Mouse (Mus musculus) MEL (cell line): ENCODE results near the gene Sec24c. TPM values are rescaled to one million over a fixed set of nuclear protein-coding genes. Genes with fewer than 3 reads are reported as not detected.

Experiments
- DNase-seq: peaks from one replicate; pipeline ENCODE4 v3.0.0; 2011; ENCODE audit warnings: low read depth, low spot score
- H3K27ac ChIP-seq: 2 replicates; pipeline ENCODE4 v1.5.1; 2012; ENCODE audit warnings: low read depth, mild to moderate bottlenecking, control low read depth, low read length, moderate library complexity; ENCODE audit not compliant: control insufficient read depth
- H3K27me3 ChIP-seq, 2 experiments: fragments of 150-350 bp in 1 of 2; sonication (generic) in 1 of 2; 2 replicates each; pipeline ENCODE4 v1.6.1; 2012; ENCODE audit warnings: low read length in 2 of 2, mild to moderate bottlenecking in 2 of 2, improper control_type of control experiment in 1 of 2, moderate library complexity in 1 of 2; ENCODE audit not compliant: insufficient read depth in 2 of 2, control insufficient read depth in 1 of 2
- H3K36me3 ChIP-seq, 2 experiments: 2 replicates each; pipeline ENCODE4 v1.6.1; 2012 to 2014; ENCODE audit warnings: low read length in 2 of 2, improper control_type of control experiment in 1 of 2, inconsistent platforms in 1 of 2, mild to moderate bottlenecking in 1 of 2; ENCODE audit not compliant: insufficient read depth in 2 of 2, control insufficient read depth in 1 of 2
- H3K4me1 ChIP-seq, 2 experiments: fragments of 150-350 bp in 1 of 2; sonication (generic) in 1 of 2; 2 replicates each; pipeline ENCODE4 v1.6.1; 2012; ENCODE audit warnings: low read length in 2 of 2, improper control_type of control experiment in 1 of 2, mild to moderate bottlenecking in 1 of 2; ENCODE audit not compliant: insufficient read depth in 2 of 2, control insufficient read depth in 1 of 2
- H3K4me3 ChIP-seq, 2 experiments: fragments of 150-350 bp in 1 of 2; sonication (generic) in 1 of 2; 2 replicates each; pipeline ENCODE4 v1.5.1; 2012; ENCODE audit warnings: low read depth in 2 of 2, low read length in 2 of 2, mild to moderate bottlenecking in 2 of 2, moderate library complexity in 2 of 2, control low read depth in 1 of 2, improper control_type of control experiment in 1 of 2; ENCODE audit not compliant: control insufficient read depth in 1 of 2, insufficient read depth in 1 of 2
- H3K79me2 ChIP-seq: 2 replicates; pipeline ENCODE4 v1.6.1; 2012; ENCODE audit warnings: mild to moderate bottlenecking, low read length, moderate library complexity; ENCODE audit not compliant: control insufficient read depth, poor library complexity, insufficient read depth
- H3K9ac ChIP-seq: 2 replicates; pipeline ENCODE4 v1.6.1; 2012; ENCODE audit warnings: low read depth, mild to moderate bottlenecking, control low read depth, low read length, moderate library complexity; ENCODE audit not compliant: control insufficient read depth, poor library complexity, severe bottlenecking
- H3K9me3 ChIP-seq: fragments of 150-350 bp; sonication (generic); replicated peaks from 2 replicates; pipeline ENCODE4 v1.6.1; 2012; ENCODE audit warnings: mild to moderate bottlenecking, low read length, improper control_type of control experiment, moderate library complexity; ENCODE audit not compliant: insufficient read depth
- BHLHE40 ChIP-seq: IDR thresholded peaks from 2 replicates; pipeline ENCODE4 v1.6.1; 2012; ENCODE audit warnings: low read depth, mild to moderate bottlenecking, inconsistent platforms, low read length, improper control_type of control experiment, borderline replicate concordance
- CHD2 ChIP-seq: IDR thresholded peaks from 2 replicates; pipeline ENCODE4 v1.6.1; 2011; ENCODE audit warnings: low read length, improper control_type of control experiment
- CTCF ChIP-seq, 3 experiments: IDR thresholded peaks in 2 of 3; conservative IDR thresholded peaks in 1 of 3; 2 replicates each; pipeline ENCODE4 v1.5.1; 2011 to 2012; ENCODE audit warnings: low read length in 3 of 3, low read depth in 2 of 3, mild to moderate bottlenecking in 2 of 3, improper control_type of control experiment in 1 of 3, inconsistent platforms in 1 of 3, mixed read lengths in 1 of 3, moderate library complexity in 1 of 3; ENCODE audit not compliant: control insufficient read depth in 1 of 3, insufficient read depth in 1 of 3, poor library complexity in 1 of 3, severe bottlenecking in 1 of 3
- E2F4 ChIP-seq: IDR thresholded peaks from 2 replicates; pipeline ENCODE4 v1.6.1; 2011; ENCODE audit warnings: low read depth, low read length, improper control_type of control experiment, borderline replicate concordance
- ELF1 ChIP-seq: IDR thresholded peaks from 2 replicates; pipeline ENCODE4 v1.6.1; 2014; ENCODE audit warnings: low read depth, mild to moderate bottlenecking, inconsistent platforms, low read length, improper control_type of control experiment, moderate library complexity
- EP300 ChIP-seq, 2 experiments: IDR thresholded peaks; 2 replicates each; pipeline ENCODE4 v1.6.1; 2011; ENCODE audit warnings: improper control_type of control experiment in 2 of 2, low read length in 2 of 2, low read depth in 1 of 2, mild to moderate bottlenecking in 1 of 2
- ETS1 ChIP-seq: IDR thresholded peaks from 2 replicates; pipeline ENCODE4 v1.6.1; 2012; ENCODE audit warnings: low read depth, mild to moderate bottlenecking, inconsistent platforms, low read length, improper control_type of control experiment, moderate library complexity
- GABPA ChIP-seq: IDR thresholded peaks from 2 replicates; pipeline ENCODE4 v1.6.1; 2012; ENCODE audit warnings: low read depth, mild to moderate bottlenecking, inconsistent platforms, low read length, improper control_type of control experiment, moderate library complexity
- GATA1 ChIP-seq: IDR thresholded peaks from 2 replicates; pipeline ENCODE4 v1.6.1; 2011; ENCODE audit warnings: low read depth, low read length, improper control_type of control experiment
- HCFC1 ChIP-seq: IDR thresholded peaks from 2 replicates; pipeline ENCODE4 v1.6.1; 2012; ENCODE audit warnings: low read depth, mild to moderate bottlenecking, inconsistent platforms, low read length, improper control_type of control experiment, moderate library complexity
- JUND ChIP-seq: IDR thresholded peaks from 2 replicates; pipeline ENCODE4 v1.6.1; 2011; ENCODE audit warnings: low read depth, mild to moderate bottlenecking, improper control_type of control experiment, low read length
- KAT2A ChIP-seq: conservative IDR thresholded peaks from 2 replicates; pipeline ENCODE4 v1.6.1; 2012; ENCODE audit warnings: low read depth, low read length, improper control_type of control experiment, inconsistent platforms
- MAFK ChIP-seq: IDR thresholded peaks from 2 replicates; pipeline ENCODE4 v1.6.1; 2011; ENCODE audit warnings: low read depth, mild to moderate bottlenecking, low read length, improper control_type of control experiment, borderline replicate concordance
- MAX ChIP-seq: IDR thresholded peaks from 2 replicates; pipeline ENCODE4 v1.6.1; 2011; ENCODE audit warnings: low read length, improper control_type of control experiment
- MEF2A ChIP-seq: IDR thresholded peaks from 2 replicates; pipeline ENCODE4 v1.6.1; 2014; ENCODE audit warnings: low read depth, mild to moderate bottlenecking, inconsistent platforms, low read length, improper control_type of control experiment; ENCODE audit not compliant: poor library complexity, insufficient replicate concordance, severe bottlenecking; ENCODE audit errors: extremely low read depth
- MYB ChIP-seq: IDR thresholded peaks from 2 replicates; pipeline ENCODE4 v1.6.1; 2011; ENCODE audit warnings: mild to moderate bottlenecking, low read depth, low read length, improper control_type of control experiment
- NRF1 ChIP-seq: IDR thresholded peaks from 2 replicates; pipeline ENCODE4 v1.6.1; 2014; ENCODE audit warnings: low read depth, mild to moderate bottlenecking, inconsistent platforms, low read length, improper control_type of control experiment, moderate library complexity; ENCODE audit not compliant: poor library complexity, insufficient read depth, severe bottlenecking
- POLR2A ChIP-seq, 2 experiments: IDR thresholded peaks; 2 replicates each; pipeline ENCODE4 v1.6.1; 2011 to 2012; ENCODE audit warnings: low read length in 2 of 2, mild to moderate bottlenecking in 2 of 2, control low read depth in 1 of 2, improper control_type of control experiment in 1 of 2, low read depth in 1 of 2, moderate library complexity in 1 of 2; ENCODE audit not compliant: control insufficient read depth in 1 of 2, insufficient read depth in 1 of 2, poor library complexity in 1 of 2
- POLR2AphosphoS2 ChIP-seq: IDR thresholded peaks from 2 replicates; pipeline ENCODE4 v1.6.1; 2011; ENCODE audit warnings: low read length, improper control_type of control experiment
- POLR2AphosphoS5 ChIP-seq: IDR thresholded peaks from 2 replicates; pipeline ENCODE4 v1.6.1; 2012; ENCODE audit warnings: low read depth, borderline replicate concordance, mild to moderate bottlenecking, inconsistent platforms, low read length, moderate library complexity, mixed read lengths
- RAD21 ChIP-seq: IDR thresholded peaks from 2 replicates; pipeline ENCODE4 v1.6.1; 2011; ENCODE audit warnings: mild to moderate bottlenecking, low read depth, low read length, improper control_type of control experiment
- RCOR1 ChIP-seq: IDR thresholded peaks from 2 replicates; pipeline ENCODE4 v1.6.1; 2012; ENCODE audit warnings: low read depth, mild to moderate bottlenecking, inconsistent platforms, low read length, improper control_type of control experiment
- SIN3A ChIP-seq: IDR thresholded peaks from 2 replicates; pipeline ENCODE4 v1.6.1; 2012; ENCODE audit warnings: low read length, improper control_type of control experiment, inconsistent platforms
- SMC3 ChIP-seq: IDR thresholded peaks from 2 replicates; pipeline ENCODE4 v1.6.1; 2011; ENCODE audit warnings: low read depth, low read length, improper control_type of control experiment
- TAL1 ChIP-seq: IDR thresholded peaks from 2 replicates; pipeline ENCODE4 v1.6.1; 2012; ENCODE audit warnings: mild to moderate bottlenecking, inconsistent platforms, low read length, moderate library complexity, mixed read lengths
- TBP ChIP-seq: IDR thresholded peaks from 2 replicates; pipeline ENCODE4 v1.8.0; 2011; ENCODE audit warnings: low read depth, low read length, improper control_type of control experiment
- TCF12 ChIP-seq: IDR thresholded peaks from 2 replicates; pipeline ENCODE4 v1.6.1; 2014; ENCODE audit warnings: low read depth, mild to moderate bottlenecking, inconsistent platforms, low read length, improper control_type of control experiment, moderate library complexity
- UBTF ChIP-seq: IDR thresholded peaks from 2 replicates; pipeline ENCODE4 v1.6.1; 2012; ENCODE audit warnings: low read depth, mild to moderate bottlenecking, inconsistent platforms, low read length, improper control_type of control experiment, moderate library complexity, borderline replicate concordance; ENCODE audit not compliant: insufficient read depth
- USF1 ChIP-seq: IDR thresholded peaks from 2 replicates; pipeline ENCODE4 v1.6.1; 2014; ENCODE audit warnings: low read depth, mild to moderate bottlenecking, inconsistent platforms, low read length, improper control_type of control experiment, moderate library complexity
- USF2 ChIP-seq, 2 experiments: IDR thresholded peaks; 2 replicates each; pipeline ENCODE4 v1.6.1; 2011 to 2012; ENCODE audit warnings: improper control_type of control experiment in 2 of 2, low read length in 2 of 2, borderline replicate concordance in 1 of 2, inconsistent platforms in 1 of 2, low read depth in 1 of 2, mild to moderate bottlenecking in 1 of 2; ENCODE audit not compliant: insufficient read depth in 1 of 2
- ZC3H11A ChIP-seq: IDR thresholded peaks from 2 replicates; pipeline ENCODE4 v1.6.1; 2012; ENCODE audit warnings: low read depth, mild to moderate bottlenecking, inconsistent platforms, low read length, improper control_type of control experiment
- ZKSCAN1 ChIP-seq: IDR thresholded peaks from 2 replicates; pipeline ENCODE4 v1.6.1; 2012; ENCODE audit warnings: low read depth, mild to moderate bottlenecking, inconsistent platforms, low read length, improper control_type of control experiment, moderate library complexity
- ZNF384 ChIP-seq: IDR thresholded peaks from 2 replicates; pipeline ENCODE4 v1.6.1; 2012; ENCODE audit warnings: low read depth, mild to moderate bottlenecking, inconsistent platforms, low read length, improper control_type of control experiment
- polyA plus RNA-seq, 2 experiments: library from polyadenylated mRNA; stranded (reverse) in 1 of 2; unstranded in 1 of 2; fragments of >175 nt in 1 of 2; fragments of >200 nt in 1 of 2; gene quantifications; 2 replicates each; pipeline versions ENCODE4 v1.2.1 to v1.2.4; 2012; ENCODE audit warnings: low replicate concordance in 2 of 2, low read depth in 1 of 2; ENCODE audit not compliant: insufficient read length in 2 of 2, insufficient read depth in 1 of 2, missing spikeins in 1 of 2
- total RNA-seq: library from RNA; depleted of rRNA; stranded (reverse); fragments of 300-350 nt; gene quantifications from 2 replicates; pipeline ENCODE4 v1.2.3, GENCODE M21; 2012

Sec24c gene
- total and polyA plus RNA-seq, 3 experiments: 83.9 to 263 (median 121) TPM

- TF ChIP-seq ETS1 (0 out of 2 replicates have a peak, but pooled peaks have one; percentile 39), USF2 (IDR thresholded peaks at IDR 0.05; ENCODE audit: borderline replicate concordance in 1 of 2, insufficient read depth in 1 of 2, low read depth in 1 of 2, low read length in 2 of 2) (no peak), CTCF (IDR thresholded peaks at IDR 0.05 in 2 of 3, conservative IDR thresholded peaks at IDR 0.05 in 1 of 3; ENCODE audit: control insufficient read depth in 1 of 3, insufficient read depth in 1 of 3, low read depth in 2 of 3, low read length in 3 of 3, poor library complexity in 1 of 3, severe bottlenecking in 1 of 3) (peak; percentile 57 to 75 (median 74)), POLR2A (IDR thresholded peaks at IDR 0.05; ENCODE audit: control insufficient read depth in 1 of 2, insufficient read depth in 1 of 2, low read depth in 1 of 2, low read length in 2 of 2, poor library complexity in 1 of 2) (no peak), POLR2AphosphoS5 (no peak), BHLHE40 (no peak), USF1 (no peak), TCF12 (no peak), MAX (no peak; the same call in 1 of the 2 replicates), TBP (no peak), ZC3H11A (peak; percentile 40), JUND (peak; percentile 54; the same call in 1 of the 2 replicates), HCFC1 (0 out of 2 replicates have a peak, but pooled peaks have one; percentile 35), GABPA (no peak), RCOR1 (no peak), NRF1 (no peak), TAL1 (no peak)
These were observed 1.1 kb upstream of the Sec24c start (continued) for GRCm38 (mm10) chr14:20672990-20673389.

DNA sequence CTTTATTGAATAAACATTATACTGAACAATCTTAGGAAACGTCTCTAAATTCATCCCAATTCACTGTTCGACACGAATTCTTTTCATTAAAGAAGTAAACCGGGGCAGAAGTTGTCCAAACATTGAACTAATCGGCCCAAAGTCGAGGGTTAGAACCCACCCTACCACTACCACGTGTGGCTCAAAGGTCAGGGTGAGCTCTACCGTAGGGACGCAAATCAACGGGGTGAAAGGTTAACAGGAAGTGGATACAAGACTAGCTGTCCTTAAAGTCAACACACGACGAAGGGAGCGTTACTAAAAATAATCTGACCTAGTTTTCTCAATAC, 409 bp upstream of the Sec24c start:
- DNase-seq: no peak
- H3K27ac ChIP-seq: peak overlapping the region; percentile 82
- H3K79me2 ChIP-seq: peaks cover 17% of the 10 kb centered on the region
- no peaks in the 10 kb centered on the region for H3K27me3 ChIP-seq
- H3K9me3 ChIP-seq: no peaks in the 10 kb centered on the region
- H3K36me3 ChIP-seq: peaks cover 14 to 19% of the 10 kb centered on the region in 2 experiments
- H3K4me1 ChIP-seq: peaks cover 8 to 11% of the 10 kb centered on the region in 2 experiments
- H3K9ac ChIP-seq: peak overlapping the region; percentile 77
- H3K4me3 ChIP-seq: peak overlapping the region; percentile 54 to 89
- TF ChIP-seq EP300 (IDR thresholded peaks at IDR 0.05; ENCODE audit: low read depth in 1 of 2, low read length in 2 of 2): 0 out of 4 replicates have a peak, but pooled peaks of 1 of the 2 experiments have one; percentile 6
- TF ChIP-seq GABPA: no peak
- no peak for TF ChIP-seq ZNF384
- TF ChIP-seq CHD2: peak; percentile 33; the same call in 1 of the 2 replicates
- no peak for TF ChIP-seq SMC3
- no peak for TF ChIP-seq SIN3A
- TF ChIP-seq MAFK: no peak
- no peak for TF ChIP-seq MYB
- TF ChIP-seq MAX: peak; percentile 87
- no peak for TF ChIP-seq ZC3H11A
- no peak for TF ChIP-seq MEF2A
- no peak for TF ChIP-seq ZKSCAN1
- peak; percentile 11; the same call in 1 of the 2 replicates for TF ChIP-seq ETS1
- TF ChIP-seq E2F4: no peak
- no peak for TF ChIP-seq UBTF
- TF ChIP-seq TBP: no peak
- TF ChIP-seq GATA1: no peak
- TF ChIP-seq POLR2AphosphoS5: no peak
- TF ChIP-seq RCOR1: no peak
- no peak for TF ChIP-seq ELF1
- TF ChIP-seq TCF12: no peak
- TF ChIP-seq POLR2AphosphoS2: no peak
- no peak for TF ChIP-seq RAD21
- no peak; the same call in 1 of the 2 replicates for TF ChIP-seq KAT2A
- TF ChIP-seq USF2 (IDR thresholded peaks at IDR 0.05; ENCODE audit: borderline replicate concordance in 1 of 2, insufficient read depth in 1 of 2, low read depth in 1 of 2, low read length in 2 of 2): no peak
- no peak for TF ChIP-seq BHLHE40
